Mouse (Mus musculus): ENCODE data around the gene H6pd. TPM values are rescaled to one million over a fixed set of nuclear protein-coding genes. Genes with fewer than 3 reads are reported as not detected.

H6pd gene
- polyA plus RNA-seq, 1 experiment from 2014 or later: 10.2 TPM

DNA sequence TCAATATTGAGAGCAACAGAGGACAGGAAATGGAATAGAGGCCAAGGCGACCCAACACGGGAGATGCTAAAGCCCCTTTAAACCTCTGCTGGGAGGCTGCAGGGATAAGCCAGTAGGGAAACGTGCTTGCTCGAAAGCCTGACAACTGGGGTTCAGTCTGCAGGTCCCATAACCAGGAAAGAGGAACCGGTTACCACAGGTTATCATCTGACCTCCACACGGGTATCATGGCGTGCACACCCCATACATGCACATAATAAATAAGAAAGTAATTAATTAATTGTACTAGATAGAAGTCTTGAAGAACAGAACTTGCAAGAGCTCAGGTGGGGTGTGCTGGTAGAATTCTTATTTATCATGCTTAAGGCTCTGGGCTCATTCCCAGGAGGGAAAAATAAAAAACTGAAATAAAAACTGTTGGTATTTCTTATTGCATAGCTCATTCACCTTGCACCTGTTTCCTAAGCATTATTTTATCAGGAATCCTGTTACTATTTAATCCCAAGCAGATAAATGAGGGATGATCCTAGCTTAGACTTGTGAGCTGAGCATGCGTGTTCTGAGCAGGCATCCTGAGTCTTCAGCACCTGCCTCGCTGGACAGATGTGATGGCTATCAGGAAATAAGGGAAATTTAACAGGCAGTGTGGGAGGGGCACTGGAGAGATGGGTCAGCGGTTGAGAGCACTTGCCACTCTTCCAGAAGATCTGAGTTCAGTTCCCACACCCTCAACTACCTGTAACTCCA, 22.0 kb downstream of the H6pd start:
- H3K4me3 ChIP-seq: no peak overlapping the region
- H3K27me3 ChIP-seq: no peaks in the 10 kb centered on the region
- H3K4me1 ChIP-seq (replicated peaks): peaks cover 29% of the 10 kb centered on the region
- 79% methylated on average over 10 of the region's 10 CpGs for WGBS
- no peaks in the 10 kb centered on the region for H3K9me3 ChIP-seq (replicated peaks)
- no peak overlapping the region for H3K9ac ChIP-seq
- H3K36me3 ChIP-seq: peaks cover 3% of the 10 kb centered on the region; the same call in 1 of the 2 replicates
- H3K4me2 ChIP-seq: no peak overlapping the region
- no peak overlapping the region for H3K27ac ChIP-seq
- no peak for ATAC-seq (replicated peaks; ENCODE audit: insufficient number of reproducible peaks, insufficient read depth, low FRiP score, low read depth)

- ATAC-seq (replicated peaks; ENCODE audit: insufficient number of reproducible peaks, insufficient read depth, low FRiP score, low read depth): no peak
- no peak overlapping the region for H3K4me2 ChIP-seq
- H3K9me3 ChIP-seq (replicated peaks): no peaks in the 10 kb centered on the region
- H3K27me3 ChIP-seq: no peaks in the 10 kb centered on the region
- no peak overlapping the region for H3K4me3 ChIP-seq
- H3K9ac ChIP-seq: no peak overlapping the region
- H3K4me1 ChIP-seq (replicated peaks): peaks cover 18% of the 10 kb centered on the region
- WGBS: 89% methylated on average over 23 of the region's 23 CpGs
- H3K27ac ChIP-seq: no peak overlapping the region
- H3K36me3 ChIP-seq: peaks cover 6% of the 10 kb centered on the region; the same call in 1 of the 2 replicates
Observed at GRCm38 (mm10) chr4:149983921-149984645, 24.7 kb downstream of the H6pd start.

DNA sequence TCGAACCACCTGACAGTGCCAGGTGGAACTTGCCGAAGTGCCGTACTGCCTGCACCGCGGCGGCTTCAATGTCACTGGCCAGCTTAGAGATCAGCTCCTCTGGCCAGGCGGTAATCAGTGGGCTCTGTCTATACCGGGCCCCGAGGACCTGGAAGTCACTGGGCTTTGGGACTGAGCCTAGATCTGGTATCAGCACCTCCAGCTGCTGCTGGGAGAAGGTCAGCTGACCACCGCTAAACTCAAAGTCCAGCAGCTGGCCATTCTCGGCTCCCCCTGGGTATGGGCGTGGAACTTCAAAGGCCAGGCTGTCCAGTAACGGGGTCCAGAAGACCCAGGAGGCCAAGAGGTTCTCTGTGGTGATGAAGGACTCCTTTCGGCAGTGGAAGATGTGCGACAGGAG, 26.7 kb downstream of the H6pd start:
- Histone ChIP-seq H3K27ac (no peak overlapping the region), H3K9ac (no peak overlapping the region), H3K4me2 (no peak overlapping the region), H3K27me3 (no peaks in the 10 kb centered on the region), H3K9me3 (replicated peaks) (no peaks in the 10 kb centered on the region), H3K36me3 (peaks cover 6% of the 10 kb centered on the region; the same call in 1 of the 2 replicates), H3K4me1 (replicated peaks) (peaks cover 24% of the 10 kb centered on the region), H3K4me3 (no peak overlapping the region)
- 77% methylated on average over 15 of the region's 15 CpGs for WGBS
- ATAC-seq (replicated peaks; ENCODE audit: insufficient number of reproducible peaks, insufficient read depth, low FRiP score, low read depth): no peak

DNA sequence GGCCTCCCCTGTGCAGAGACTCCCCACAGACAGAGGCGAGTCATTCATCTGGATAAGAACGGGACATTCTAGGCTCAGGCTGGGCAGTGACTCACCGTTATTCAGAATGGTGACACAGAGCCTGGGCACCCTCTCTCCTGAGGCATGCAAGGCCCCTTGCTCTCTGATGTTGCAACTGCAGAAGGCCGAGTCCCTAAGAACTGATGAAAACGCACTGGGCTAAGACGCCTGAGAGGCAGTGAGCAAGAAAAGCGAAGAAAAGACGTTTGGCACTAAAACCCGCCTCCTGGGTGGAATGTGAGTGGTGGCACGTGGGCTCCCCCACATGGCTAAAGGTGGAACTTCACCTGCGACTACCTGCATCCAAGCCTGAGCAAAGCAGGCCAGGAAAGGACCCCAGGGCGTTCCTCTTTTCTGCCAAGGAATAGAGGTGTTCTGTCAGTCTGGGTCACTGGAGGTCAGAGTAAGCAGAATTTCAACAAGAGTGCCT, 29.0 kb downstream of the H6pd start:
- H3K4me2 ChIP-seq: peak overlapping the region; percentile 65
- peaks cover 33% of the 10 kb centered on the region for H3K4me1 ChIP-seq (replicated peaks)
- peak overlapping the region; percentile 23; the same call in 1 of the 2 replicates for H3K4me3 ChIP-seq
- peak overlapping the region; percentile 43; the same call in 1 of the 2 replicates for H3K9ac ChIP-seq
- 0 out of 2 replicates have a peak overlapping the region, but pooled peaks have one; percentile 10 for H3K27ac ChIP-seq
- WGBS: 8% methylated on average over 12 of the region's 12 CpGs
- no peaks in the 10 kb centered on the region for H3K27me3 ChIP-seq
- H3K36me3 ChIP-seq: peaks cover 6% of the 10 kb centered on the region; the same call in 1 of the 2 replicates
- H3K9me3 ChIP-seq (replicated peaks): no peaks in the 10 kb centered on the region
- peak; percentile 29; the same call in 1 of the 2 replicates for ATAC-seq (replicated peaks; ENCODE audit: insufficient number of reproducible peaks, insufficient read depth, low FRiP score, low read depth)

GRCm38 (mm10) chr4:149978820-149979219, 30.0 kb downstream of the H6pd start:
- H3K9ac ChIP-seq: no peak overlapping the region
- no peaks in the 10 kb centered on the region for H3K9me3 ChIP-seq (replicated peaks)
- H3K36me3 ChIP-seq: peaks cover 6% of the 10 kb centered on the region; the same call in 1 of the 2 replicates
- peaks cover 33% of the 10 kb centered on the region for H3K4me1 ChIP-seq (replicated peaks)
- H3K27me3 ChIP-seq: no peaks in the 10 kb centered on the region
- no peak overlapping the region for H3K4me3 ChIP-seq
- no peak overlapping the region for H3K4me2 ChIP-seq
- no peak for ATAC-seq (replicated peaks; ENCODE audit: insufficient number of reproducible peaks, insufficient read depth, low FRiP score, low read depth)
- no peak overlapping the region for H3K27ac ChIP-seq
- WGBS: 81% methylated on average over 2 of the region's 2 CpGs

GRCm38 (mm10) chr4:149977801-149978544, 30.9 kb downstream of the H6pd start:
- no peaks in the 10 kb centered on the region for H3K9me3 ChIP-seq (replicated peaks)
- H3K4me2 ChIP-seq: no peak overlapping the region
- peak overlapping the region; percentile 51 for H3K27ac ChIP-seq
- peaks cover 33% of the 10 kb centered on the region for H3K4me1 ChIP-seq (replicated peaks)
- H3K4me3 ChIP-seq: no peak overlapping the region
- WGBS: 38% methylated on average over 17 of the region's 17 CpGs
- no peak overlapping the region for H3K9ac ChIP-seq
- H3K36me3 ChIP-seq: peaks cover 6% of the 10 kb centered on the region; the same call in 1 of the 2 replicates
- peak; percentile 58 for ATAC-seq (replicated peaks; ENCODE audit: insufficient number of reproducible peaks, insufficient read depth, low FRiP score, low read depth)
- no peaks in the 10 kb centered on the region for H3K27me3 ChIP-seq

- no peak overlapping the region for H3K27ac ChIP-seq
- H3K4me2 ChIP-seq: no peak overlapping the region
- H3K4me3 ChIP-seq: no peak overlapping the region
- H3K36me3 ChIP-seq: peaks cover 6% of the 10 kb centered on the region; the same call in 1 of the 2 replicates
- ATAC-seq (replicated peaks; ENCODE audit: insufficient number of reproducible peaks, insufficient read depth, low FRiP score, low read depth): no peak
- H3K9me3 ChIP-seq (replicated peaks): no peaks in the 10 kb centered on the region
- WGBS: 69% methylated on average over 6 of the region's 6 CpGs
- H3K9ac ChIP-seq: no peak overlapping the region
- peaks cover 33% of the 10 kb centered on the region for H3K4me1 ChIP-seq (replicated peaks)
- H3K27me3 ChIP-seq: no peaks in the 10 kb centered on the region
Observed at GRCm38 (mm10) chr4:149977181-149977580, 31.6 kb downstream of the H6pd start.

DNA sequence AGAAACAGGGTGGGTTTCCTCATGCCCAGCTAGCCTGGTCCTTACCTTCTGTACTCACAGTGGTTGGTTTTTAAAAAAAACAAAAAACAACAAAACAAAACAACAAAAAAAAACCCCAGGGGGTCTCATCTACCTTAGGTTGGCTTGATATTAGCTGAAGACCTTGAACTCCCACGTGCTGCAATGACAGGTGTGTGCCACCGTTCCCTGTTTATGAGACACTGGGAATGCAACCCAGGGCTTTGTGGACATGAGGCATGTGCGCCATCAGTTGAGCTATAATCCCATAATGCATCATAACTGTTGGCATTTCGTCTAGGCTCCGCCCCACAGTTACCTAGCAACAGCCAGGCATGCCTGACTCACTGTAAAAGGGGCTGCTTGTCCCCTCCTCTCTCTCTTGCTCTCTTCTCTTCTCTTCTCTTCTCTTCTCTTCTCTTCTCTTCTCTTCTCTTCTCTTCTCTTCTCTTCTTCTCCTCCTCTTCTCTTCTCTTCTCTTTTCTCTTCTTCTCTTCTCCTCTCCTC, 33.0 kb downstream of the H6pd start:
- H3K9ac ChIP-seq: no peak overlapping the region
- WGBS: 79% methylated on average over 5 of the region's 5 CpGs
- no peak for ATAC-seq (replicated peaks; ENCODE audit: insufficient number of reproducible peaks, insufficient read depth, low FRiP score, low read depth)
- no peak overlapping the region for H3K27ac ChIP-seq
- H3K4me3 ChIP-seq: no peak overlapping the region
- H3K9me3 ChIP-seq (replicated peaks): no peaks in the 10 kb centered on the region
- no peaks in the 10 kb centered on the region; the same call in 1 of the 2 replicates for H3K27me3 ChIP-seq
- H3K4me1 ChIP-seq (replicated peaks): peaks cover 35% of the 10 kb centered on the region
- H3K36me3 ChIP-seq: no peaks in the 10 kb centered on the region
- no peak overlapping the region for H3K4me2 ChIP-seq

- ATAC-seq (replicated peaks; ENCODE audit: insufficient number of reproducible peaks, insufficient read depth, low FRiP score, low read depth): no peak
- Histone ChIP-seq H3K27ac (no peak overlapping the region), H3K27me3 (no peaks in the 10 kb centered on the region; the same call in 1 of the 2 replicates), H3K9me3 (replicated peaks) (no peaks in the 10 kb centered on the region), H3K4me1 (replicated peaks) (peaks cover 35% of the 10 kb centered on the region), H3K4me3 (no peak overlapping the region), H3K36me3 (no peaks in the 10 kb centered on the region), H3K9ac (no peak overlapping the region), H3K4me2 (no peak overlapping the region)
- 48% methylated on average over 8 of the region's 8 CpGs for WGBS
Observed at GRCm38 (mm10) chr4:149975291-149975690, 33.5 kb downstream of the H6pd start.

- Histone ChIP-seq H3K27ac (no peak overlapping the region), H3K36me3 (no peaks in the 10 kb centered on the region), H3K9ac (no peak overlapping the region), H3K4me3 (no peak overlapping the region), H3K4me2 (no peak overlapping the region), H3K27me3 (no peaks in the 10 kb centered on the region; the same call in 1 of the 2 replicates), H3K4me1 (replicated peaks) (peaks cover 16% of the 10 kb centered on the region), H3K9me3 (replicated peaks) (no peaks in the 10 kb centered on the region)
- ATAC-seq (replicated peaks; ENCODE audit: insufficient number of reproducible peaks, insufficient read depth, low FRiP score, low read depth): no peak
- 54% methylated on average over 9 of the region's 9 CpGs for WGBS
Observed at GRCm38 (mm10) chr4:149971393-149971792, 37.4 kb downstream of the H6pd start.

Measured in heart, embryonic 15.5 days (tissue).